Mouse (Mus musculus) ES-Bruce4 (cell line): ENCODE measurements around the gene Olfr221. TPM values are rescaled to one million over a fixed set of nuclear protein-coding genes. Genes with fewer than 3 reads are reported as not detected.

ENCODE experiments used
- H3K27ac ChIP-seq: 2 replicates; pipeline ENCODE4 v1.5.1; 2012; ENCODE audit warnings: low read length, inconsistent platforms; ENCODE audit not compliant: insufficient read depth
- H3K27me3 ChIP-seq: 2 replicates; pipeline ENCODE4 v1.6.1; 2012; ENCODE audit warnings: mild to moderate bottlenecking, low read length, inconsistent platforms; ENCODE audit not compliant: control insufficient read depth, poor library complexity, insufficient read depth, severe bottlenecking
- H3K36me3 ChIP-seq: 2 replicates; pipeline ENCODE4 v1.6.1; 2012; ENCODE audit warnings: inconsistent platforms, mild to moderate bottlenecking, low read length, moderate library complexity; ENCODE audit not compliant: control insufficient read depth, poor library complexity, insufficient read depth, severe bottlenecking
- H3K4me1 ChIP-seq: one replicate; pipeline ENCODE4 v1.8.1; 2011; ENCODE audit warnings: low read length; ENCODE audit not compliant: control insufficient read depth, insufficient read depth
- H3K4me3 ChIP-seq: 2 replicates; pipeline ENCODE4 v1.5.1; 2011; ENCODE audit warnings: low read depth, mild to moderate bottlenecking, low read length
- H3K9ac ChIP-seq: 2 replicates; pipeline ENCODE4 v1.6.1; 2012; ENCODE audit warnings: low read depth, mild to moderate bottlenecking, inconsistent platforms; ENCODE audit not compliant: poor library complexity, severe bottlenecking
- H3K9me3 ChIP-seq: replicated peaks from 2 replicates; pipeline ENCODE4 v1.6.1; 2012; ENCODE audit warnings: mild to moderate bottlenecking, low read length, inconsistent platforms; ENCODE audit not compliant: control insufficient read depth, poor library complexity, insufficient read depth, severe bottlenecking
- CTCF ChIP-seq: IDR thresholded peaks from one replicate; pipeline ENCODE4 v1.8.1; 2011; ENCODE audit warnings: low read depth, low read length
- EP300 ChIP-seq: IDR thresholded peaks from 2 replicates; pipeline ENCODE4 v1.6.1; 2011; ENCODE audit warnings: low read depth, low read length; ENCODE audit not compliant: insufficient read depth
- POLR2A ChIP-seq: IDR thresholded peaks from one replicate; pipeline ENCODE4 v1.8.1; 2011; ENCODE audit warnings: low read length; ENCODE audit not compliant: insufficient read depth
- polyA plus RNA-seq: library from polyadenylated mRNA; stranded (reverse); fragments of >200 nt; gene quantifications from 2 replicates; pipeline ENCODE4 v1.2.4, GENCODE M21; 2011; ENCODE audit warnings: low read depth; ENCODE audit not compliant: missing spikeins, insufficient read depth, insufficient read length

The Olfr221 gene
- polyA plus RNA-seq, 1 experiment, result not detected

- TF ChIP-seq CTCF, result no peak
- TF ChIP-seq POLR2A, result no peak
- no peak for TF ChIP-seq EP300
- peaks cover 4% of the 10 kb centered on the region for H3K4me1 ChIP-seq
- H3K9me3 ChIP-seq, result no peaks in the 10 kb centered on the region
- H3K4me3 ChIP-seq, result no peak overlapping the region
- no peaks in the 10 kb centered on the region for H3K27me3 ChIP-seq
- no peak overlapping the region for H3K9ac ChIP-seq
- no peak overlapping the region for H3K27ac ChIP-seq
- H3K36me3 ChIP-seq, result no peaks in the 10 kb centered on the region
These were observed 29.7 kb downstream of the Olfr221 start for GRCm38 (mm10) chr14:52012553-52012952.

- no peak overlapping the region for H3K9ac ChIP-seq
- H3K9me3 ChIP-seq, result no peaks in the 10 kb centered on the region
These were observed 30.2 kb downstream of the Olfr221 start for GRCm38 (mm10) chr14:52012085-52012484.

GRCm38 (mm10) chr14:52011683-52012082, 30.6 kb downstream of the Olfr221 start:
- Histone ChIP-seq H3K27ac (peak overlapping the region; percentile 12; the same call in 1 of the 2 replicates), H3K9me3 (no peaks in the 10 kb centered on the region), H3K4me3 (no peak overlapping the region), H3K9ac (no peak overlapping the region), H3K4me1 (peaks cover 5% of the 10 kb centered on the region), H3K36me3 (0 out of 2 replicates have a peak, but pooled peaks cover 2% of the 10 kb centered on the region), H3K27me3 (no peaks in the 10 kb centered on the region)
- no peak for TF ChIP-seq CTCF
- TF ChIP-seq POLR2A, result no peak
- no peak for TF ChIP-seq EP300

More at GRCm38 (mm10) chr14:52012085-52012484, 30.2 kb downstream of the Olfr221 start:
- Histone ChIP-seq H3K4me3 (no peak overlapping the region), H3K27ac (no peak overlapping the region), H3K4me1 (peaks cover 5% of the 10 kb centered on the region), H3K27me3 (no peaks in the 10 kb centered on the region), H3K36me3 (0 out of 2 replicates have a peak, but pooled peaks cover 1% of the 10 kb centered on the region)
- TF ChIP-seq POLR2A (no peak), EP300 (no peak), CTCF (no peak)

GRCm38 (mm10) chr14:52010446-52011111, 31.7 kb downstream of the Olfr221 start:
- peaks cover 2% of the 10 kb centered on the region; the same call in 1 of the 2 replicates for H3K36me3 ChIP-seq
- no peaks in the 10 kb centered on the region for H3K9me3 ChIP-seq
- peak overlapping the region; percentile 66 for H3K27ac ChIP-seq
- peak overlapping the region; percentile 35 for H3K4me3 ChIP-seq
- no peak overlapping the region for H3K9ac ChIP-seq
- no peaks in the 10 kb centered on the region for H3K27me3 ChIP-seq
- TF ChIP-seq CTCF (no peak), EP300 (0 out of 2 replicates have a peak, but pooled peaks have one; percentile 22), POLR2A (no peak)
- peaks cover 5% of the 10 kb centered on the region for H3K4me1 ChIP-seq

GRCm38 (mm10) chr14:52009841-52010240, 32.4 kb downstream of the Olfr221 start:
- H3K4me1 ChIP-seq, result peaks cover 5% of the 10 kb centered on the region

GRCm38 (mm10) chr14:52009361-52009760, 32.9 kb downstream of the Olfr221 start:
- peaks cover 5% of the 10 kb centered on the region for H3K4me1 ChIP-seq

More at GRCm38 (mm10) chr14:52009841-52010240, 32.4 kb downstream of the Olfr221 start:
- H3K9me3 ChIP-seq, result no peaks in the 10 kb centered on the region
- peak overlapping the region; percentile 35 for H3K4me3 ChIP-seq
- peak overlapping the region; percentile 59 for H3K27ac ChIP-seq
- H3K9ac ChIP-seq, result peak overlapping the region; percentile 22; the same call in 1 of the 2 replicates
- peaks cover 2% of the 10 kb centered on the region; the same call in 1 of the 2 replicates for H3K36me3 ChIP-seq
- TF ChIP-seq CTCF, result no peak
- no peak for TF ChIP-seq EP300
- no peak for TF ChIP-seq POLR2A
- H3K27me3 ChIP-seq, result no peaks in the 10 kb centered on the region

More at GRCm38 (mm10) chr14:52009361-52009760, 32.9 kb downstream of the Olfr221 start:
- H3K9ac ChIP-seq, result peak overlapping the region; percentile 22
- TF ChIP-seq CTCF (no peak), EP300 (no peak)
- no peaks in the 10 kb centered on the region for H3K9me3 ChIP-seq
- no peaks in the 10 kb centered on the region for H3K27me3 ChIP-seq
- H3K27ac ChIP-seq, result no peak overlapping the region
- H3K4me3 ChIP-seq, result peak overlapping the region; percentile 34
- H3K36me3 ChIP-seq, result peaks cover 2% of the 10 kb centered on the region; the same call in 1 of the 2 replicates
